Mouse (Mus musculus): ENCODE measurements around the gene Trdmt1.
"Not testable (repeated sequence)": the region's sequence is repeated elsewhere in the genome, so short reads cannot be mapped to it uniquely, and the experiment has no call there.

Trdmt1 gene

DNA sequence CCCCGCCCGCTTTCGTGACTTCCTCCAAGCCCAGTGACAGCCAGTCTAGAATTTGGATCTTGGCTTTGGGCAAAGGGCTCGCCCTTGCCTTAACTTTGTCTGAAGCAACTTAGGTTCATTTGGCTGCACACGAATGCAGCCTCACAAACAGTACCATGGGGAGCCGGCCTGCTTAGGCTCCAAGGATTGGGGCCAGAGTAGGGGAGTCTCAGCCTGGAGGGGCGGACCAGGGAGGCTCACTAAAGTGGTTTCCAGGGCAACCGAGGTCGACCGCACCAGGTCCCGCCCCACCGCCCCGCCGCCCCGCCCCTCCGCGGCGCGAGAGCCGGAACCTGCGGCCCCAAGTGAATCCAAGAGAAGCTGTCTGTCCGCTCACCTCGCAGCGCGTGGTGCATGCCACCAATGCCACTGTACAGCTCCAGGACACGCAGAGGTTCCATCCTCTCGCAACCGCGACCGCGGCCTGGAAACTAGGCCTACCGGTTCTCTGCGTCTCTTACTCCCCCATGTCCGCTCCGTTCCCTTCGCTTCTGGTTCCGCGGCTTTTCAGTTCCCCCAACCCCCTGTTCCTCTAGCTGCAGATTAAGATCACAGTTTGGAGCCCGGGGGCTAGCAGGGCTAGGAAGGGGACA, at the start of gene Trdmt1:
Gene Trdmt1 (minus strand): TSS at position 476 of the 632 bp plus-strand sequence.
- CTCF ChIA-PET: interaction anchor here (0.6 to 1.8 kb wide), 4 partner anchors 28 to 117 kb away, joined by 3 to 9 read pairs (median 6); partner anchors contain the start of gene Vim

DNA sequence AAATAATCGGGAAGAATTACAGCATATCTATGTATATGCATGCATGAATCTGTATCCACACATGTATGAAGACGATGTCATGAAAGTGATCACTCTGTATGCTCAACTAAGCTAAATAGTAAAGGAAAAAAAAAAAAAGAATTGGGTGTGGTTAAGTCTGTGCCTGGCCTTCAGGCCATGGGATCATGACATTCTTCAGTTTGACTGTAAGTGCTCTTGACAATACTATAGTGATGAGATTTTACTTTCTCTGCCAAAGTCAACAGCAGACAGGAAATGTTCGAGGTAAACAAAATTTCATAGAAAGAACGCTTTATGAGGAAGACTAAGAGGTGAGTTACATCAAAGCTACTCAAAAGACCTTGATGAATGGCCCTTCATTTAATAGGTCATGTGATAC, 48.9 kb upstream of the Trdmt1 start:
- CTCF ChIA-PET: interaction anchor here (0.6 kb wide), 1 partner anchor 61 kb away, joined by 4 read pairs; no protein-coding TSS in a partner anchor

DNA sequence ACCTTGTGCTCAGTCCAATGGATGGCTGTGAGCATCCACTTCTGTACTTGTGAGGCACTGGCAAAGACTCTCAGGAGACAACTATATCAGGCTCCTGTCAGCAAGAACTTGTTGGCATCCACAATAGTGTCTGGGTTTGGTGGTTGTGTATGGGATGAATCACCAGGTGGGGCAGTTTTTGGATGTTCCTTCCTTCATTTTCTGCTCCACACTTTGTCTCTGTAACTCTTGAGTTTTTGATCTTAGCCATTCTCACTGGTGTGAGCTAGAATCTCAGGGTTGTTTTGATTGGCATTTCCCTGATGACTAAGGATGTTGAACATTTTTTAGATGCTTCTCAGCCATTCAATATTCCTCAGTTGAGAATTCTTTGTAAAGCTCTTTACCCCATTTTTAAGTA, 39.3 kb upstream of the Trdmt1 start:
- CTCF ChIA-PET: not testable (repeated sequence)

DNA sequence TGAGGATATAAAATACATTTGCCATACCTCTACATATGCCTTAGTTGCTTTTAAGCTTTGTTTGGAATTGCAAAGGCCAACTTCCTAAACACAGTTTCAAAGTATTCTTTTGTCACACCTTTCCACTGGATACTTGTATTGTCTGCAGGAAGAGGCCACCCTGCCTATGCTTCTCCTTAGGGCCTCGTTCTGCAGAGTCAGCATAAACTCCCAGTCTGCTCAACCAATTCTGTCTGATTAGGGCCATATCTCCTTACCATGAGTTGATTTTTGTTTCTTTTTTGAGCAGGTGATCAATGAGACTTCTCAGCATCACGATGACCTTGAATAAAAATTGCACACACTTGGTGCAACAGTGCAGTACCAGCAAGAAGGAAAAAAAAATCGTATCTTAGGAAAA, 37.7 kb upstream of the Trdmt1 start:
- CTCF ChIA-PET: interaction anchor here (0.9 kb wide), 1 partner anchor 21 kb away, joined by 3 read pairs; no protein-coding TSS in a partner anchor

DNA sequence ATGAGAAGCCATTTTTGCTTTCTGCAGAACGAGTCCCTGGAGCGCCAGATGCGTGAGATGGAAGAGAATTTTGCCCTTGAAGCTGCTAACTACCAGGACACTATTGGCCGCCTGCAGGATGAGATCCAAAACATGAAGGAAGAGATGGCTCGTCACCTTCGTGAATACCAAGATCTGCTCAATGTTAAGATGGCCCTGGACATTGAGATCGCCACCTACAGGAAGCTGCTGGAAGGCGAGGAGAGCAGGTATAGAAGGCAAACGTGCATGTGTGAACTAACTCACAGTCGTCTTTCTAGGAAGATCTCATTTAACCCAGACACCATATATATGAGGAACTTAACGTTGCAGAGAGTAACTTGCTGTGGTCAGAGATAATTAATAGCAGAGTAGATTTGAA, 35.5 kb upstream of the Trdmt1 start:
- CTCF ChIA-PET: no interaction called here

DNA sequence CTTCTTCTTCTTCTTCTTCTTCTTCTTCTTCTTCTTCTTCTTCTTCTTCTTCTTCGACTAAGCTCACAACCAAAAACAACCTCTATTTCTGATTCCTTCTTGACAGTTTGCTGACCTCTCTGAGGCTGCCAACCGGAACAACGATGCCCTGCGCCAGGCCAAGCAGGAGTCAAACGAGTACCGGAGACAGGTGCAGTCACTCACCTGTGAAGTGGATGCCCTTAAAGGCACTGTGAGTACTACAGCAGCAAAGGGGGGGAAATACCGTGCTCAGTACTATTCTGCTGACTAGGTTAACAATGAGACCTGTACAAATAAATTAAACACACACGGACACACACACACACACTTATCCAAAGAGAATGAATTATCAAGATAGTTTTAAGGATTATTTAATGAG, 34.8 kb upstream of the Trdmt1 start:
- CTCF ChIA-PET: interaction anchor here (0.6 kb wide), 1 partner anchor 1065 kb away, joined by 9 read pairs; no protein-coding TSS in a partner anchor

DNA sequence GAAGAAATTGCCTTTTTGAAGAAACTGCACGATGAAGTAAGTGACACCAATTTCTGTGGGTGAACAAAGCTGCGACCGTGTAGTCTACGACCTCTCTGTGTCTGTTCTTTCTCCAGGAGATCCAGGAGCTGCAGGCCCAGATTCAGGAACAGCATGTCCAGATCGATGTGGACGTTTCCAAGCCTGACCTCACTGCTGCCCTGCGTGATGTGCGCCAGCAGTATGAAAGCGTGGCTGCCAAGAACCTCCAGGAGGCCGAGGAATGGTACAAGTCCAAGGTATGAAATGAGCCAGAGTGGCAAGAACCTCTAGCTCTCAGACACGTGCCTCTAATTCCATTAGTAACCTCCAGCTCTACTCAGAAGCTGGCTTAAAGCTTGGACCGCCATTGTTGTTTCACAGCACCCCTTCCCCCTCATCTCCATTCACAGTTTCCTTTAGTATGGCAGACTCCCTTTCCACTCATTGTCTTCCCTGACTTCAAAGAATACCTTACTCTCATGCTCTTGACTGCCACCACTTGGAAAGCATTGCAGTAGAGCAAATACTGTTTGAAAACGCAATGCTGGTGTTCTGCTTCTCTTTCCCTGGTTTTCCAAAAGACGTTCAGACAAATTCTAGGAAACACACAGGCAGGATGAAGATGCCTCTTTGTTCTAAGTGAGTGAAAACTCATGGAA, 34.1 kb upstream of the Trdmt1 start:
- CTCF ChIA-PET: no interaction called here

DNA sequence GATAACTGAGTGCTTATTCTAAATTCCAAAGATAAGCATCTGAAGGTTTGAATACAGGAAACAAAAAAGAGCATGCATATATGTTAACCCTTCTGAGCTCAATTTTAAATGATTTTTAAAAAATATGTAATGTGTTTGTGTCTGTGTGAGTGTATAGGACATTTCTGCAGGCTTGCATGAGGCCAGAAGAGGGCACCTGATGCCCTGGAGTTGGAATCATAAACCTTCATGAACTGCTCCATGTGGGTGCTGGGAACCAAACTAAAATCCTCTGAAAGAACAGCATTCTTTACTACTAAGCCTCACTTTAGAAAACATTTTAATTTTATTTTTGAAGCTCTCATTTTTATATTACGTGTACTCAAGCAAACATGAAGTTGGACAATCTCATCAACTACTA, 32.9 kb upstream of the Trdmt1 start:
- CTCF ChIA-PET: interaction anchor here (0.6 kb wide), 2 partner anchors 299 to 484 kb away, joined by 3 read pairs; no protein-coding TSS in a partner anchor

DNA sequence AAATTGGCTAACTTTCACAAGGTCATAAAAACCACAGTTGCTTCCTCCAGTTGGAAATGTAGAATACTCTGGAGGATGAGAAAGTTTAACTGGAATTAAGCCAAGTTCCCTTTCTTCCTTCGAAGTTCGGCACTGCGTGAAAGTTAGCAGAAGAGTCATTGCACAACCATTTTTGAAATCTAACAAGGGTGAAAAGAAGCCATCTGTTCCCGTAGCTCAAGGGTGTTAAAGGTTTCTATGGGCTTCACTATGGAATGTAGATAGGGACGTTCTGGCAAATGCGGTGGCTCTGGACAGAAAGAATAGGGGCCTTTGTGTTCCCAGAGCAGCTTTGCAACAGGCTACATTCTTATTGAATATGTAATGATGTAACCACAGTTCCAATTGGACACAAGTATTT, 31.5 kb upstream of the Trdmt1 start:
- CTCF ChIA-PET: no interaction called here

DNA sequence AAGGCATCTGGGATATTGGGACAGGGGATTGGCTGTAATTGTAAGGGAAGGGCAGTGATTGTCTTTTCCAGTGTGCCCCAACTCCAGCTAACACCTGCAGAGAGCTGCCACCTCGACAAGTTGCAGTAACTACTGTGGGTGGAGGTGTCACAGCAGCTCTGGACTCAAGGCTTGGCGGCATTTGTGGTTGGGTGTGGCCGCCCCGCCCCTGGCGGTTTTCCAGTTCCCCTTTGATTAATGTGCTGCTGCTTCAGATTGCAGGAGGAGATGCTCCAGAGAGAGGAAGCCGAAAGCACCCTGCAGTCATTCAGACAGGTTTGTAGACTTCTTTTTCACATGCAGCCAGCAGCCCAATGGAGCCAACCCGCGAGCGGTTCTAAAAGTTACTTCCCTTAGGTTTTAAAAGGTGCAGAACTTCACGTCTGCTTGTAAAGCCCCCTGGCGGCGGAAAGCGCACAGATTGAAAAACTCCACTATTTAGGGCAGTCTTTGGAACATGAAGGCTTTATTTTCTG, 30.9 kb upstream of the Trdmt1 start:
- CTCF ChIA-PET: interaction anchor here (1.0 kb wide), 2 partner anchors 31 to 33 kb away, joined by 3 to 4 read pairs; partner anchors contain the start of gene Trdmt1

DNA sequence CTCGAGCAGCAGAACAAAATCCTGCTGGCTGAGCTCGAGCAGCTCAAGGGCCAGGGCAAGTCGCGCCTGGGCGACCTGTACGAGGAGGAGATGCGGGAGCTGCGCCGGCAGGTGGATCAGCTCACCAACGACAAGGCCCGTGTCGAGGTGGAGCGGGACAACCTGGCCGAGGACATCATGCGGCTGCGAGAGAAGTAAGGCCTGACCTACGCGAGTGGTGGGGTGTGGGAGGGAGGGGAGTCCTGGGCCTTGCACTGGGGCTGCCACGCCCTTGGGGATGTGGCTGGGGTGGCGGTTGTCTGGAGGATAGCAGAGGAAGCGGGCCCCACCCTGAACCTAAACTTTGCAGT, 30.3 kb upstream of the Trdmt1 start:
- CTCF ChIA-PET: interaction anchor here (1.0 kb wide), 2 partner anchors 30 to 33 kb away, joined by 3 to 4 read pairs; partner anchors contain the start of gene Trdmt1

DNA sequence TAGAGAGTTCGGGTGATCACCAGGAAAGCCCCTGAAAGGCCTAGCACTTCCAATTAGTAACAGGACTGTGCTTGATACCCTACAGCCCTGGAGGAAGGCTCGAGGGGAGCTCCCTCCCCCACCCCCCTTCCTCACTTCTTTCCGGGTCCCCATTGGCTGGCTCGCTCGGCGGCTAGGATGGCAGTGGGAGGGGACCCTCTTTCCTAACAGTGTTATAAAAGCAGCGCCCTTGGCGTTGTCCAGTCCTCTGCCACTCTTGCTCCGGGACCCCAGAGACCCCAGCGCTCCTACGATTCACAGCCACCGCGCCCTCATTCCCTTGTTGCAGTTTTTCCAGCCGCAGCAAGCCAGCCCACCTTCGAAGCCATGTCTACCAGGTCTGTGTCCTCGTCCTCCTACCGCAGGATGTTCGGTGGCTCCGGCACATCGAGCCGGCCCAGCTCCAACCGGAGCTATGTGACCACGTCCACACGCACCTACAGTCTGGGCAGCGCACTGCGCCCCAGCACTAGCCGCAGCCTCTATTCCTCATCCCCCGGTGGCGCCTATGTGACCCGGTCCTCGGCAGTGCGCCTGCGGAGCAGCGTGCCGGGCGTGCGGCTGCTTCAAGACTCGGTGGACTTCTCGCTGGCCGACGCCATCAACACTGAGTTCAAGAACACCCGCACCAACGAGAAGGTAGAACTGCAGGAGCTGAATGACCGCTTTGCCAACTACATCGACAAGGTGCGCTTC, 29.8 kb upstream of the Trdmt1 start:
- CTCF ChIA-PET: interaction anchor here (0.6 to 1.0 kb wide), 2 partner anchors 30 kb away, joined by 3 to 5 read pairs; partner anchors contain the start of gene Trdmt1

DNA sequence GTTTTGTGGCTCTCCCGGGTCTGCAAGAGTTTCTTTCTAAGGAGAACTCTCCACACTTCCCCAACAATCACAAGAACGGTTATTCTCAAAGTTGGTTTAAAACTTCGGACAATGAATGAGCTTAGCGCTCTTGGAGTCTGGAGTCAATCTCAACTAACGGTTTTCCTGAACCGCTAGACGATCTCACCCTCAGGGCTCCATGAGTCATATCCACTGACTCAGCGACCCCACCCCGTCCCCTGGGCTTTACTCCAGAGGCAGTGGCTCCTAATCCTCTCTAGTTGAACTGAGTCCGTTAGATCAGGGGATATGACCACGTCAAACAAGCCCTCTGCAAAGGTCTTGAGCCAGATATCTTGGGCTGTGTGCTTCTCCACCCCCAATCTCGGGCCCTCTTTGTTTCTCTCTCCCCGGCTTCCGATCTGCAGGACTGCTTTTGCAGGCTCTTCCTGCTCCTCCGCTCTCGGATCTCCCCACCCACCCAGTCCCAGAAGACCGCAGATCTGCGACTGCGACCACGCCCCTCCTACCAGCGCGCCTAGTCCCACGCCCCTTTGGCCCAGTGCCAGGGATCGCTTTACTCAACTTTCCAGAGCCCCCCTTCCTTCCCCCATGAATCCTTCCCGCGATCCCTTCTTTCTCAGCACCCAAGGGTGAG, 29.1 kb upstream of the Trdmt1 start, which contains the start of gene Vim:
Gene Vim (plus strand): TSS at position 520 of the 658 bp plus-strand sequence.
- CTCF ChIA-PET: interaction anchor here (0.6 to 1.4 kb wide), 4 partner anchors 17 to 29 kb away, joined by 3 to 9 read pairs (median 4); partner anchors contain the start of gene Trdmt1

DNA sequence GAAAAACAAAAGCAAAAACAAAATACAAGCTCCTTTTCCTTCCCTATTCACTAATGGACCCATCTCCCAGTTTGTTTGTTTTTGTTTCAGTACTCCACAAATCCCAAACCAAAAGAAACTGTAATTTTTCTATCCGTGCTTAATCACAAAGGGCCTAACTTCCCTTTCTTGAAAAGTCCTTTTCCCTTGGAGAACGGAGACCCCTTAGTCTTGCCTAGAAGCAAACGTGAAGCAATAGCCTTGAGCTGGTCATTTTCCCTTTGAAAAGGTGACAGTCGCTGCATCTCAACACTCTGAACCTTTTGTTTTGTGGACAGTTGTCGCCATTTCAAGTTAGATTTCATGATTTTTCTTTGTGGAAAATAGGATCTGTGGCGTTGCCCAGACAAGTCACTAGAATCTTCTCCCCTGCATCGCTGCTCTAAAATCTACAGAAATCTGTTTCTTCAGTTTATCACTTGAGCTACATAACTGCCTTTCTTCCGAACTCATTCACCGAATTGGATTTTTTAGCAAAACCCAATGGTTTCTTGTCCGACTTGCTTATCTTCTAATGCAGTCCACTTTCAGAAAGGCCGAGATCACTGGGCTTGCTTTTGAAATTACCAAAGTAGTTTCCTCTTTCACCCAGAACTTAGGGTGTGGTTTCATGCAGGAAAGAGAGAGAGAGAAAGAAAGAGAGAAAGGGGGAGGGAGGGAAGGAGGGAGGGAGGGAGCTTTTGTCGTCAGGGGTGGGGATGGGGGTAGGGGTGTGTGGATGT, 28.4 kb upstream of the Trdmt1 start:
- CTCF ChIA-PET: interaction anchor here (0.6 to 1.4 kb wide), 4 partner anchors 16 to 29 kb away, joined by 3 to 9 read pairs (median 5); partner anchors contain the start of gene Trdmt1

DNA sequence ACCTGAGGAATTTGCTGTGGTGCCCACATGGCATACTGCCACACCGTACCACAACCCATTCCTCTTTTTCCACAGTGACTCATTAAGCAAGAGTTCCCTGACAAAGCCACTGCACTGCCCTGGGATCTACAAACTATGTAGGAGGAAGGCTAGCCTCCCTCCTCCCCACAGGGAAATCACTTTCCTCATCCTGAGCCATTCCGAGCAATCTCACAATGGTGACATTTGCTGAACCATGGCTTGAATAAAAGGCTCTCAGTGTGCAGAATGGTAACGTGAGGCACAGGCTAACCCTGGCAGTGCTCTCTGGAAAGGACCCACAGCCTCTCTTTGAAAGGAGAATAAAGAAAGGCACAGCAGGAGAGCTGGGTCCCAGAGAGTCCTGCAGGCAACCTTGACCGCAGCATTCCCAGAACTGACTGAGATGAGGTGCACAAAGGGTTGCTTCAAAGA, 27.7 kb upstream of the Trdmt1 start:
- CTCF ChIA-PET: interaction anchor here (0.6 to 1.4 kb wide), 3 partner anchors 25 to 100 kb away, joined by 4 to 9 read pairs (median 6); partner anchors contain the start of gene Trdmt1

DNA sequence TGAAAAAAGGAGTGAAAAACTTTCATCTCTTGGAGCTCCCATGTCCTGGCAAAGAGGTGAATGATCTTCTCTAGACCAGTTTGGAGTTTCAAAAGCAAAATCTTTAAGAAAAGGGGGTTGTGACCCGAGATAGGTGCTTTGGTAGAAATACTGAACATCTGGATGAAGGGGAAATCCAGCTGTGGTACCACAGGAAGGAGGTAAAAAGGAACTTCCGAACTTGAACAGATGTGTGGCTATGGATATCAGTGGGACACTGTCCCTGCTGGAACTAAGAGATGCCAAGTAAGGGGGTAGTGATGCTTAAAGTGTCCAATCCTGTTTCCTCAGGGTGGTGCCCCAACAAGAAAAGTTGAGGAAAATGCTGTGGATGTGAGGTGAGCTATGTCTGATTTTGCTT, 25.7 kb upstream of the Trdmt1 start:
- CTCF ChIA-PET: interaction anchor here (1.0 kb wide), 1 partner anchor 9 kb away, joined by 3 read pairs; no protein-coding TSS in a partner anchor

DNA sequence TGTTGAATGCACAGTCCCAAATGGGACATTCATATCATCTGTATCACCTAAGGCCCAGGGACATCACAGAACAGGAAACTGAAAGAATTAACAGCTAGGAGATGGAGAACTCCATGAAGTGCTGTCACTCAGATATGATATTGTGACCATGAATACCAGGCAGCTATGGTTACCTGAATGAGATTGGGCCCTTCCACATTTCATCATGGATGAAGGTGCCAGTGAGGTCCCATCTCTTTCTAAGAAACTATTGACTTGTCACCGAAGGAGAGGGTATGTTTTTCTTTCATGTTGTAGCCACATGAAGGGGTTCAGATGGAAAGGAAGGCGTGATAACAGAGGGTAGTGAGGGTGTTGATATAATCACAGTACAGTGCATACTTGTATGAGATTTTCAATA, 15.9 kb upstream of the Trdmt1 start:
- CTCF ChIA-PET: interaction anchor here (0.7 to 1.0 kb wide), 2 partner anchors 10 to 289 kb away, joined by 3 to 20 read pairs; no protein-coding TSS in a partner anchor

DNA sequence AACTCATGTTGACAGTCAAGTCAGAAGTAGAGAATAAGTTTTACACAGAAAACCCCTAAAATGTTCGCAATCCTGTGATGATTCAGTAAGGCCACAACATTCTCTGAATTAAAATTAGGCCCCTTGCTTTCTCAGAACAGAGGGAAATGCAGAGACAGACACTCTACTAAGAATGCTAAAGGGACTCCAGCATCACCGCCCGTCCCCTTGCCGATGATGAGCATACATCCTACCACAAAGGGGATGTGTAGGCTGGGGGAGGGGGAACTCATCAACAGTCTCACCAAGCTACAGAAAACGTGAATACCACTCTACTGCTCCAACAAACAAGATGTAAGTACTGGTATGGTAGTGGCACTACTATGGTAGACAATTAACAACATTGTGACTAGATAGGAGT, 15.3 kb upstream of the Trdmt1 start:
- CTCF ChIA-PET: interaction anchor here (0.6 kb wide), 1 partner anchor 391 kb away, joined by 3 read pairs; no protein-coding TSS in a partner anchor

DNA sequence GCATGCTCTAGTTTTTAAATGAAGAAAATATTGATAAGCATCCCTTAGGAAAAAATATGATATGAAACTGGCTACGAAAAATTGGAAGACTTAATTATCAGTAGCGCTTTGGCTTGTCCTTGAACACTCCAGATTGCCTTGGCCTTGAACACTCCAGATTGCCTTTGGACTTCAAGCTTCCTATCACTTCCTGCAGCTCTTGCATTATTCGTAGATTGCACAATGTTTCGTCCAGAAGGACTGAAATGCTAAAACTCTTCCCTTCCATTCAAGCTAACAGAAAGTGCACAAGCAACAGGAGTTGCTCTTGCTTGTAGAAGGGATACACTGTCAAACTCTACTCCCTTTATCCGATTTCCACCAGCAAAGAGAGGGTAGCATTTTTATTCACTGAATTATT, 14.8 kb upstream of the Trdmt1 start:
- CTCF ChIA-PET: no interaction called here
